Mouse (Mus musculus) c-Kit-positive CD71-negative TER-119-negative erythroid progenitor cells, embryonic 14.5 days (primary cell): ENCODE data around the gene Fpr3.
"Not testable (repeated sequence)": the region's sequence is repeated elsewhere in the genome, so short reads cannot be mapped to it uniquely, and the experiment has no call there.

Source experiments
- DNase-seq: peaks from one replicate; pipeline ENCODE4 v3.0.0-alpha.2; 2013; ENCODE audit warnings: low read depth

Fpr3 gene

DNA sequence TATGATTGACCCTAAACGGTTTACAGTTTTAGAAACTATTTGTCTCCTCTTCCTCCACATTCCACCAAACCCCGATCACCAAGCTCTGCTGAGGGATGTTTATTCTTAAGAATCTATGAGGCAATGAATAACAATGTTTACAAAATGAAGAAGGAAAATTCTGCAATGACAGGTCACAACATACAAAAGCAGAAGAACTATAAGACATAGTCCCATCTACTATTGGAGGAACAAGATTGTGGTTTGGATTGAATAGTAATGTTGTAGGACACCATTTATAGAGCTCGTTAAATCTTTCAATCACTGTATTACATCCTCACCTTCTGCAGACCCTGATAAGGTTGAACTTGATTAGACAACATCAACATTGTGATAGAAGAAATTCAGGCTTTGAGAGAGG lies 5.0 kb upstream of the Fpr3 start:
- no peak for DNase-seq

DNA sequence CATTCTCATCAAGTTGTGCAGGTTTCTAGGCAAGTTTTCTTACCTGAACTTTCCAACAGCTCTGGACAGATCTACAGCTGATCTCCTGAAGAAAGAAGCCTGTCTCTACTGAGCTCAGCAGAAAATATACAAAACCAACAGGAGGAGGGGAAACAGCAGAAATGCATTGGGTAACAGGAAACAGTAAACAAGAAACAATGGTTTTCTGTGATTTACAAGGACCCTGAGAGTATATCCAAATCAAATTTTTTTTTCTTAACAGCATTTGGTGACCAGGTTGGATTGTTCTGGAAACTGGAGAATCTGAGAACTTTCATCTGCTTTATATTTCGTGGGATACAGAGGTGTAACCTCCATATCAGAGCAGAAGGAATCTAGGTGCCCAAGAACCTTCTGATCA lies 3.8 kb upstream of the Fpr3 start, which contains the start of gene Fpr1:
Gene Fpr1 (minus strand): TSS at position 101 of the 400 bp plus-strand sequence.
- DNase-seq: no peak

DNA sequence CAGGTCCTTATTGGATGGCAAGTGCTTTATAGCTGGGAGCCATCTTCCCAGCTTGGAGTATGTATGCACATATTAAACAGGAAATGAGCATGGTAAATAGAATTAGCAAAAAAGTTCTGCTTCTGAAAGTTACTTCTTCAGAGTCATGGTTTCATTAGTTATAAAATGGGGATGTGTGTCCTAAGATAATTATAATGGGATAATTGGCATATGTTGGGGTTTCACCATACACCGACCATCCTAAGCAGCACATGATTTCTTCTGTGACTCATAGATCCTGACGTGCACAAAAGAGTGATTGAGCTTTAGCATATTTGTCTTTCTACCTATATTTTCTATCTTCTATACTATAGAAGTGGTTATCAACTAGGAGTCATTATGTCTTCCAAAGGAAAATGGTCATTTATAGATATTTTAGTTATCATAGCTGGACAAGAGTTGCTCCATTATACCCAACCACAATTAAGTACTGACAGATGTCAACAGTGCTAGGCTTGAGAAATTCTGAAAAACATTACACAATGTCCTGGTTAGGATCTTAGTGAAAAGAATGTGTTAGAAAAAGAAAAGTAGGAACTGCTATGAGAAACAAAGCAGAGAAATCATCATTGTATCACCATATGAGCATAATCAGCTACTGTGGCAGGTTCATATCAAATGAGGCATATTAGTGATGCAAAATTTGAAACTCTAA lies 2.2 kb downstream of the Fpr3 start:
- no peak for DNase-seq

DNA sequence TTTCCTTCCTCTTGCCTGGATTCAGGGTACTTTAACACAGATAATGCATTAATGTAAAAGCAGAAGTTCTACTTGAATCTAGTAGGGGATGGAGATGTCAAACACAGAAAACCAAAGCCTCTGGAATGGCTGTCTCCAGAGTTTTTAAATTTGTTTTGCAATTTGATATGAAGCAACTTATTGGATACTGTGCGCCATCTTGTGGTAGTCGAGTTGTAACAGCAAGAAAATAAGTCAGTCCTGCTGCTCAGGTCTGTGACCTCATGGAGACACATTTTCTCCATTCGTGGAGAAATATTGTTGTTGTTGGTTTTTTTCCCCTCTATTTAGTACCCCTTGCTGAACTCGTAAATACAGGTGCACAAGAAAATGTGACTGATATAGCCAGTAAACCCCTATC lies 8.4 kb downstream of the Fpr3 start:
- DNase-seq: peak; percentile 46

DNA sequence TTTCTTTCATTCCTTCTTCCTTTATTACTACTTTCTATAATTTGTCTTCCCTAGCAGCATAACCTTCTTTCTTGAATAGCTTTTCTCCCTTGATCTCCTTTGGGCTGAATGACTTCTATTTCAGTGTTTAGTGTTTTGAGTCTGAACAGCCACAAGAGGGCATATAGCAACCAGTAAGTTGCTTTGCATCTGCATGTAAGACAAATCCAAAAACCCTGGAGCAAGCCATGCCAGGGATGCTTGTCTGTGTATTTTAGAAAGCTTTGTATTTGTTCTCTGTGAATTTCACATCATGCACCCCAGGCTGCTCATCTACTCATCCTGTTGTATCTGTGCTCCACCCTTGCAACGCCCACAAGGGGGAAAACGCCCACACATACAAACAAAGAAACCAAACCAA lies 11.6 kb downstream of the Fpr3 start:
- DNase-seq: no peak

DNA sequence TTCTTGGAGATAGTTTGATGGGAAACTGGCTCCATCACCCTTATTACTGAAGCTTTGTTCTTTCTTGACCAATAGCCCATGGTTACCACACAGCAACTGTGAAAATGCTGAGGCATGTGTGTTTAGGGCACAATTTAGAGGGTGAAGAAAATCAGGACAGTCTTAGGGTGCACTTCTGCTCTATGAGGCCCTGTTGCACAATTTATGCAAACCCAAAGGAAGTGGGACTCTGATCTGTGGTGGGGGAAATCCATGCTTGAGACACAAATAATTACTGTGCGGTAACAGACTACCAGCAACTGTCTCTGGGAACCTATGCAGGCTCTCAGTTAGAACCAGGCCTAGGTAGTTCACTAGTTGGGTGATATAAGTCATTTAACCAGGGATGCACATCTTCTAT lies 13.1 kb downstream of the Fpr3 start:
- DNase-seq: no peak

DNA sequence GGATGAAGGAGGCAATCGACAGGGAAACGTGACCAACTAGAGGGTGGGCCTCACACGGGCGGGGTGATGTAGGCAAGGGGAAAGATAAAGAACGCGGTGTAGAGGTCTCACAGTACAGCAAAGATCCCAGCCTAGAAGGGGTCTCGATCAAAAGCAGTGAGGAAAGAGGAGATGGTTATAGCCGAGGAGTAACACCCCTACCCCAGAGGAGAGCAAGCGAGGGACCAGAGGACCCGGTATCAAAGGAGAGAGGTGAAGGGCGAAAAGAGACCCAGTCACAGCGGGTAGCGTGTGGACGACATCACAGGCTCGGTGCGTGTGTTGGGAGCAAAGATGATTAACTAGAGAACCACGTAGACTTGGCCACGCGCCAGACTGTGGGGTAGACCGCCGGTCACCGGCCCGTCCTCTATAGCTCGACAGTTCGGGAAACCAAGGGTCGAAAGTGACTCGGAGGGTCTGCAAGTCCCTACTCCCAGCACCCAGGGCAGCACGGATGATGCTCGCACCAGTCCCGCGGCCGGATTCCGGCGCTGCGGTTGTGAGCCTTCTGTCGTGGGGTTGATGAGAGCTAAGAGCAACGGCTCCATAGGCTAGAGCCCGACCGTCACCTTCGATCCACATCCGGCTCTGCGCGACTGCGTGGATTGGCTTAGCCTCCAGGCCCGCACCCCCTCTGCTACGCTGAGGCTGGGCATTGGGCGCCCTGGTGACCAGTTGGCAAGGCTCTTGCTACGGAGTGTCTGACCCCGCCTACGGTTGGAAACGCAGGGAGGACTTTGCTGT lies 22.2 kb downstream of the Fpr3 start:
- DNase-seq: no peak

DNA sequence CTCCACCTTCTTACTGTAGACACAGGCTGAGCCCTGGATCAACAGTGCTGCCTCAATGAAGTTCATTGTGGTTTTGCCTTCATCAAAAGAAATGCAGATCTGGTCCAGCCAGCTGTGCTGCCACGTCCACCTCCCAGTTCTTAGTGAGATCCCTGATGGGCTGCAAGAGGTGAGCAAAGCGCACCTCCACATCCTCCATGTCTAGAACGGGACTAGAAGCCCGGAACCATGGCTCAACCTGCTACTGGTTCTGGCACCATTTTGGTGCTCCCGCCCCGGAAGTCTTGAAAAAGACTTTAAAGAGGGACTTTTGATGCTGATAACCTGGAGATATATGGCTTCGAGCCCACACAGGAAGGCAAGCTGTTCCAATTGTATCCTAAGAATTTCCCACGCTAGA lies 25.0 kb downstream of the Fpr3 start:
- not testable (repeated sequence) for DNase-seq

DNA sequence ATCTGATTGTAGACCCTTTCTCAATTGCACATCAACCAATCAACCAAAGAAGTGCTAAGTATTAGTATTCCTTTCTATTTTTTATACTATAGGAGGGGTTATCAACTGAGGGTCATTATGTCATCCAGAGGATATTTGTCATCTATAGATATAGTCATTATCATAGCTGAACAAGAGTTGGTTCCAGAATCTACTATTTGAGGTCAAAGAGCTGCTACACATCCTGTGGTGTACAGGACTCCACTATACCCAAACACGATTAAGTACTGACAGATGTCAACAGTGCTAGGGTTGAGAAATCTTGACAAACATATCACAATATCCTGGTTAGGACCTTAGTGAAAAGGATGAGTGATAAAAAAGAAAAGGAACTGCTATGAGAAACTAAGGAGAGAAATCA lies 29.7 kb downstream of the Fpr3 start:
- DNase-seq: no peak

DNA sequence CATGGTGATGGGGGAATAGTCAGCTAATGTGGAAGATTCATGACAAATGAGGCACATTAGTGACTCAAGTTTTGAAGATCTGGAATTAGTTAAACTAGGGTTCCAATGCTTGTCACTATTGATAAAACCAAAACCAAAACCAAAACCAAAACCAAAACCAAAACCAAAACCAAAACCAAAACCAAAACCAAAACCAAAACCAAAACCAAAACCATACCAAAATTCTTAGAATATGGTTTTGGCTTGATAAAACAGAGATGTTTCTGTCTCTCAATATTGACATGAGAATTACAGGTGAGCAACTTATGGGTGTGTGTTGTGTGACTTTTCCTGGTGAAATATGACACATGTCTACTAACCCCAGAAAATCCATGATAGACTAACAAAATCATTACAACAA lies 30.1 kb downstream of the Fpr3 start:
- no peak for DNase-seq

DNA sequence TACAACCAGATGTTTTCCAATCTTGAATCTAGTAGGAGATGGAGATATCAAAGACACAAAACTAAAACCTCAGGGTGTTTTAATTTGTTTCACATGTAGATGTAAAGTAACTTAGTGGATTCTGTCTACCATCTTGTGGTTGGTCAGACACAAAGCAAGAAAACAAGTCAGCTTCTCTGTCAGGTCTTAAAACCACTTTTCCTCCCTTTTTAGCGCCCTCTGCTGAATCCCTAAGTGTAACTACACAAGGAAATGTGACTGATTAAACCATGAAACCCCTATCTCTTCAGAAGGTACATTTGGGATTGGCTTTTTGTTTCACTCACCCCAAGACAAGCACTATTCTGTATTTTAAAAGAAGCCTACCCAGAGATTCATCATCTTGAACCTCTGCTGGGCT lies 85.8 kb downstream of the Fpr3 start:
- no peak for DNase-seq

DNA sequence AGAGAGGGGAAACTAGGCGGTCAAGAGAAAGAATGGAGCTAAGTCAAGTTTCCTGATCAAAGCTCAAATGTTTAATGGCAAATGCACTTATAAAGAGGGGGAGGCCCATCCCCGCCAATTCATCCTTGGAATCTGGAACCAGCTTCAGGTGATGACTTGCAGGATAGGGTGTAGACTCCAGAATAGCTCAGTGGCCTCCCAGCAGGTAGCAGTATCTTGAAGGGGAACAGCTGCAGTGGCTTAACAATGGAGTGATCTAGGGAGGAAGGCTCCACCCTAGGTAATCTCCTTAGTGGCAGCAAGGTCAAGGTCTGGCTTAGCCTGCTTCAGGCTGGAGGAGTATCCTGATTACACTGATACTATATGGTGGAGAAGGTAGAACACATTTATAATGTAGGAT lies 93.6 kb downstream of the Fpr3 start:
- not testable (repeated sequence) for DNase-seq

DNA sequence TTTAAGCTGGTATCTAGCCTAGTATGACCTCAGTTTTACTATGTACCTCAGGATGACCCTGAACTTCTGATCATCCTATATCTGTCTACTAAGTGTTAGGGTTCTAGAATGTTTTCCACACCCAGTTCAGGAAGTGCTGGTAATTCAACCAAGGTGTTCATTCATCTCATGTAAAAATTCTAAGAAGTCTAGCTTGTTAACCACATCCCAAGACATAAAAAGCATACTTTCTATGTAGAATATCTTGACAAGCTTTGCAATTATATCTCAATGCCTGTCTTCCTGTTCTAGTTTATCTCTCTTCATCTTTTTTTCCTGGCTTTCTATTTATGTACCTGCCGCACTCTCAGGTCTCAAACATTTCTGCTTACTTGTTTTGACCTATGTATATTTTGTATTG lies 117.1 kb downstream of the Fpr3 start:
- no peak for DNase-seq
